In the genomic region with DNA sequence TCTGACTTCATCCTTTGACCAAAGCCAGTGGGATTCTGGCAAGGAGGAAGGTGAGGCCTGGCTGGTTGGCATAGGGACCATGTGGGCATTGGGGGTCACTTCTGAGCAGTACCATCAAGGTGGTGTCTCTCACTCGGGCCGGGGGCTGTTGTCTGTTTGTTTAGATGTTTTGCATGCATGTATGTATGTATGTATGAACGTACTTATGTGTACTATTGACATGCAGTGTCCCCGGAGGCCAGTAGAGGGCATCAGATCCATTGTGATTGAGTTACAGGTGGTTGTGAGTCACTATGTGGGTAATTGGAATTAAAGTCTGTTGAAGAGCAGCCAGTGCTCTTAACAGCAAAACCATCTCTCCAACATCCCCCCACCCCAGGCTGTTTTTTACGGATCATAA, we compare ENCODE assay signal across 1 mouse cellular context.
TF ChIP-seq lines count a peak whose summit lies in the region.

No protein-coding gene starts in this region.

TF ChIP-seq in CH12.LX, 34 proteins besides CTCF, POLR2A, EP300 and RAD21 (continued from another document):
- TF ChIP-seq HCFC1 (IDR thresholded peaks at IDR 0.05; ENCODE audit: low read depth, low read length) (no peak), CHD2 (IDR thresholded peaks at IDR 0.05; ENCODE audit: low read length) (no peak), TCF12 (IDR thresholded peaks at IDR 0.05; ENCODE audit: low read depth, low read length) (no peak), SIN3A (IDR thresholded peaks at IDR 0.05; ENCODE audit: low read length) (0 out of 2 replicates have a peak, but pooled peaks have one; percentile 28), UBTF (IDR thresholded peaks at IDR 0.05; ENCODE audit: low read depth, low read length) (no peak), MEF2A (IDR thresholded peaks at IDR 0.05; ENCODE audit: borderline replicate concordance, low read depth, low read length) (no peak), MYC (IDR thresholded peaks at IDR 0.05; ENCODE audit: low read depth, low read length) (peak; percentile 81; the same call in 1 of the 2 replicates), MAFK (IDR thresholded peaks at IDR 0.05; ENCODE audit: insufficient replicate concordance, low read length) (no peak), TBP (conservative IDR thresholded peaks at IDR 0.05; ENCODE audit: low read depth, low read length) (no peak), JUN (IDR thresholded peaks at IDR 0.05; ENCODE audit: insufficient read depth, low read depth, low read length) (no peak), ZNF384 (IDR thresholded peaks at IDR 0.05; ENCODE audit: low read depth, low read length) (no peak), POLR2AphosphoS2 (IDR thresholded peaks at IDR 0.05; ENCODE audit: low read depth, low read length) (no peak), MAZ (IDR thresholded peaks at IDR 0.05; ENCODE audit: low read depth, low read length) (peak; percentile 56; the same call in 1 of the 2 replicates), ZC3H11A (IDR thresholded peaks at IDR 0.05; ENCODE audit: low read depth, low read length) (peak; percentile 84), USF2 (conservative IDR thresholded peaks at IDR 0.05; ENCODE audit: low read depth, low read length) (no peak), RCOR1 (conservative IDR thresholded peaks at IDR 0.05; ENCODE audit: low read depth, low read length) (no peak), KAT2A (IDR thresholded peaks at IDR 0.05; ENCODE audit: insufficient replicate concordance, low read length) (no peak), SMC3 (IDR thresholded peaks at IDR 0.05; ENCODE audit: low read depth, low read length) (peak; percentile 94), ZMIZ1 (IDR thresholded peaks at IDR 0.05; ENCODE audit: low read depth, low read length) (no peak), ELF1 (IDR thresholded peaks at IDR 0.05; ENCODE audit: low read depth, low read length) (no peak), ETS1 (conservative IDR thresholded peaks at IDR 0.05; ENCODE audit: low read depth, low read length) (no peak)
